Mouse (Mus musculus) frontal cortex, adult 2 months (tissue): ENCODE measurements around the gene Apoa2. TPM values are rescaled to one million over a fixed set of nuclear protein-coding genes. Genes with fewer than 3 reads are reported as not detected.
A peak's percentile ranks its signal among the peaks of the same experiment; 100 is the strongest.
"Not testable (repeated sequence)": the region's sequence is repeated elsewhere in the genome, so short reads cannot be mapped to it uniquely, and the experiment has no call there.

Experiments used
- DNase-seq, 2 experiments: peaks; one replicate each; pipeline ENCODE4 v3.0.0; 2022; ENCODE audit warnings: low spot score in 1 of 2; ENCODE audit errors: extremely low spot score in 1 of 2
- polyA plus RNA-seq: library from polyadenylated mRNA; depleted of rRNA; stranded (reverse); fragments of >200 nt; gene quantifications from 2 replicates; pipeline ENCODE4 v1.2.3, GENCODE M21; 2012

Gene Apoa2
- polyA plus RNA-seq, 1 experiment = 3.9 TPM

- DNase-seq = no peak
These were observed 9.3 kb downstream of the Apoa2 start, which contains the start of gene Fcer1g for GRCm38 (mm10) chr1:171234126-171234525. TSS of gene Fcer1g (minus strand) at chr1:171234365.

GRCm38 (mm10) chr1:171234538-171234937 lies 9.7 kb downstream of the Apoa2 start:
- no peak for DNase-seq

- DNase-seq = no peak
These were observed 10.9 kb downstream of the Apoa2 start for GRCm38 (mm10) chr1:171235791-171236190.

- DNase-seq = no peak
These were observed 12.6 kb downstream of the Apoa2 start for GRCm38 (mm10) chr1:171237438-171237837.

- DNase-seq = peak in 1 of 2 experiments; percentile 57
These were observed 13.6 kb downstream of the Apoa2 start for GRCm38 (mm10) chr1:171238463-171238862.

GRCm38 (mm10) chr1:171239992-171240744 lies 15.3 kb downstream of the Apoa2 start:
- no peak for DNase-seq

- no peak for DNase-seq
These were observed 16.1 kb downstream of the Apoa2 start for GRCm38 (mm10) chr1:171240911-171241310.

- DNase-seq = not testable (repeated sequence)
These were observed 17.1 kb downstream of the Apoa2 start for GRCm38 (mm10) chr1:171241952-171242351.

- no peak for DNase-seq
These were observed 20.5 kb downstream of the Apoa2 start for GRCm38 (mm10) chr1:171245353-171245752.

GRCm38 (mm10) chr1:171246709-171247452 lies 22.0 kb downstream of the Apoa2 start:
- DNase-seq = peak; percentile 98 to 99

GRCm38 (mm10) chr1:171247453-171247841 lies 22.6 kb downstream of the Apoa2 start:
- DNase-seq = no peak

- DNase-seq = no peak
These were observed 23.1 kb downstream of the Apoa2 start for GRCm38 (mm10) chr1:171247916-171248315.

GRCm38 (mm10) chr1:171248386-171249226 lies 23.8 kb downstream of the Apoa2 start:
- peak in 1 of 2 experiments; percentile 27 for DNase-seq

GRCm38 (mm10) chr1:171249913-171250600 lies 25.2 kb downstream of the Apoa2 start, which contains the start of gene Adamts4:
TSS of gene Adamts4 (plus strand) at chr1:171250421.
- peak in 1 of 2 experiments; percentile 65 for DNase-seq

GRCm38 (mm10) chr1:171250680-171251593 lies 26.1 kb downstream of the Apoa2 start, which contains the start of gene Ndufs2:
TSS of gene Ndufs2 (minus strand) at chr1:171251388.
- no peak for DNase-seq

- no peak for DNase-seq
These were observed 26.9 kb downstream of the Apoa2 start for GRCm38 (mm10) chr1:171251594-171252324.

- DNase-seq = no peak
These were observed 27.6 kb downstream of the Apoa2 start for GRCm38 (mm10) chr1:171252415-171252814.

- DNase-seq = no peak
These were observed 31.4 kb downstream of the Apoa2 start for GRCm38 (mm10) chr1:171256095-171256818.
